Mouse (Mus musculus): ENCODE results near the gene Utp4. TPM values are rescaled to one million over a fixed set of nuclear protein-coding genes. Genes with fewer than 3 reads are reported as not detected.
"Not testable (repeated sequence)": the region's sequence is repeated elsewhere in the genome, so short reads cannot be mapped to it uniquely, and the experiment has no call there.

The Utp4 gene
- polyA plus RNA-seq, 1 experiment from 2014 or later = 44.6 TPM

- Histone ChIP-seq H3K4me1 (no peaks in the 10 kb centered on the region), H3K9me3 (no peaks in the 10 kb centered on the region), H3K9ac (no peak overlapping the region), H3K4me2 (no peak overlapping the region), H3K27ac (no peak overlapping the region), H3K27me3 (replicated peaks) (no peaks in the 10 kb centered on the region), H3K4me3 (no peak overlapping the region), H3K36me3 (replicated peaks) (peaks cover 32% of the 10 kb centered on the region)
- no peak for ATAC-seq (replicated peaks)
- WGBS = 89% methylated on average over 7 of the region's 7 CpGs
These were observed 14.9 kb downstream of the Utp4 start for GRCm38 (mm10) chr8:106908291-106908690.

GRCm38 (mm10) chr8:106913631-106914030 lies 20.2 kb downstream of the Utp4 start:
- no peak overlapping the region for H3K27ac ChIP-seq
- no peaks in the 10 kb centered on the region for H3K9me3 ChIP-seq
- H3K36me3 ChIP-seq (replicated peaks) = peaks cover 52% of the 10 kb centered on the region
- no peak overlapping the region for H3K9ac ChIP-seq
- no peak overlapping the region for H3K4me3 ChIP-seq
- no peaks in the 10 kb centered on the region for H3K4me1 ChIP-seq
- H3K4me2 ChIP-seq = no peak overlapping the region
- WGBS = 95% methylated on average over 10 of the region's 10 CpGs
- no peaks in the 10 kb centered on the region for H3K27me3 ChIP-seq (replicated peaks)
- no peak for ATAC-seq (replicated peaks)

- H3K9ac ChIP-seq = no peak overlapping the region
- no peaks in the 10 kb centered on the region for H3K4me1 ChIP-seq
- H3K4me2 ChIP-seq = no peak overlapping the region
- 93% methylated on average over 8 of the region's 8 CpGs for WGBS
- no peak overlapping the region for H3K4me3 ChIP-seq
- H3K36me3 ChIP-seq (replicated peaks) = peaks cover 53% of the 10 kb centered on the region
- no peaks in the 10 kb centered on the region for H3K27me3 ChIP-seq (replicated peaks)
- H3K9me3 ChIP-seq = no peaks in the 10 kb centered on the region
- no peak overlapping the region for H3K27ac ChIP-seq
- no peak for ATAC-seq (replicated peaks)
These were observed 26.4 kb downstream of the Utp4 start for GRCm38 (mm10) chr8:106919721-106920394.

GRCm38 (mm10) chr8:106920395-106920741 lies 26.9 kb downstream of the Utp4 start:
- H3K27me3 ChIP-seq (replicated peaks) = no peaks in the 10 kb centered on the region
- H3K36me3 ChIP-seq (replicated peaks) = peaks cover 48% of the 10 kb centered on the region
- WGBS = 94% methylated on average over 5 of the region's 5 CpGs
- H3K27ac ChIP-seq = no peak overlapping the region
- H3K4me3 ChIP-seq = no peak overlapping the region
- H3K4me2 ChIP-seq = no peak overlapping the region
- H3K9me3 ChIP-seq = no peaks in the 10 kb centered on the region
- H3K4me1 ChIP-seq = no peaks in the 10 kb centered on the region
- ATAC-seq (replicated peaks) = no peak
- H3K9ac ChIP-seq = no peak overlapping the region

GRCm38 (mm10) chr8:106924057-106924456 lies 30.6 kb downstream of the Utp4 start:
- no peak overlapping the region for H3K9ac ChIP-seq
- no peaks in the 10 kb centered on the region for H3K4me1 ChIP-seq
- H3K4me2 ChIP-seq = no peak overlapping the region
- 87% methylated on average over 4 of the region's 4 CpGs for WGBS
- H3K4me3 ChIP-seq = no peak overlapping the region
- H3K9me3 ChIP-seq = no peaks in the 10 kb centered on the region
- ATAC-seq (replicated peaks) = no peak
- H3K27ac ChIP-seq = no peak overlapping the region
- no peaks in the 10 kb centered on the region for H3K27me3 ChIP-seq (replicated peaks)
- H3K36me3 ChIP-seq (replicated peaks) = peaks cover 16% of the 10 kb centered on the region; the same call in 1 of the 2 replicates

GRCm38 (mm10) chr8:106924904-106925349 lies 31.5 kb downstream of the Utp4 start:
- Histone ChIP-seq H3K36me3 (replicated peaks) (0 out of 2 replicates have a peak, but pooled peaks cover 9% of the 10 kb centered on the region), H3K4me2 (no peak overlapping the region), H3K9ac (no peak overlapping the region), H3K4me3 (no peak overlapping the region), H3K4me1 (no peaks in the 10 kb centered on the region), H3K27ac (no peak overlapping the region), H3K9me3 (no peaks in the 10 kb centered on the region), H3K27me3 (replicated peaks) (no peaks in the 10 kb centered on the region)
- WGBS = 87% methylated on average over 8 of the region's 8 CpGs
- no peak for ATAC-seq (replicated peaks)

- H3K4me1 ChIP-seq = no peaks in the 10 kb centered on the region
- H3K36me3 ChIP-seq (replicated peaks) = 0 out of 2 replicates have a peak, but pooled peaks cover 6% of the 10 kb centered on the region
- H3K4me3 ChIP-seq = no peak overlapping the region
- H3K27ac ChIP-seq = no peak overlapping the region
- H3K27me3 ChIP-seq (replicated peaks) = no peaks in the 10 kb centered on the region
- no peak for ATAC-seq (replicated peaks)
- H3K9me3 ChIP-seq = no peaks in the 10 kb centered on the region
- H3K4me2 ChIP-seq = no peak overlapping the region
- no peak overlapping the region for H3K9ac ChIP-seq
- WGBS = 92% methylated on average over 4 of the region's 4 CpGs
These were observed 32.0 kb downstream of the Utp4 start for GRCm38 (mm10) chr8:106925446-106925845.

GRCm38 (mm10) chr8:106927247-106927646 lies 33.8 kb downstream of the Utp4 start:
- no peak overlapping the region for H3K9ac ChIP-seq
- no peak for ATAC-seq (replicated peaks)
- WGBS = 58% methylated on average over 4 of the region's 4 CpGs
- H3K4me2 ChIP-seq = no peak overlapping the region
- no peak overlapping the region for H3K4me3 ChIP-seq
- H3K4me1 ChIP-seq = peaks cover 1% of the 10 kb centered on the region
- H3K9me3 ChIP-seq = no peaks in the 10 kb centered on the region
- no peak overlapping the region for H3K27ac ChIP-seq
- 0 out of 2 replicates have a peak, but pooled peaks cover 3% of the 10 kb centered on the region for H3K36me3 ChIP-seq (replicated peaks)
- H3K27me3 ChIP-seq (replicated peaks) = peaks cover 7% of the 10 kb centered on the region; the same call in 1 of the 2 replicates

- 89% methylated on average over 11 of the region's 11 CpGs for WGBS
- not testable (repeated sequence) for H3K9ac ChIP-seq; H3K27ac ChIP-seq; H3K4me3 ChIP-seq; H3K4me1 ChIP-seq; ATAC-seq (replicated peaks); H3K36me3 ChIP-seq (replicated peaks); H3K27me3 ChIP-seq (replicated peaks); H3K9me3 ChIP-seq; H3K4me2 ChIP-seq
These were observed 34.7 kb downstream of the Utp4 start for GRCm38 (mm10) chr8:106928182-106928581.

GRCm38 (mm10) chr8:106929155-106929913 lies 35.9 kb downstream of the Utp4 start:
- Histone ChIP-seq H3K27ac (no peak overlapping the region), H3K27me3 (replicated peaks) (peaks cover 11% of the 10 kb centered on the region; the same call in 1 of the 2 replicates), H3K4me1 (peaks cover 8% of the 10 kb centered on the region), H3K4me3 (no peak overlapping the region), H3K4me2 (no peak overlapping the region), H3K9me3 (no peaks in the 10 kb centered on the region), H3K9ac (no peak overlapping the region), H3K36me3 (replicated peaks) (no peaks in the 10 kb centered on the region)
- WGBS = 71% methylated on average over 6 of the region's 6 CpGs
- ATAC-seq (replicated peaks) = no peak

- no peaks in the 10 kb centered on the region for H3K9me3 ChIP-seq
- H3K27ac ChIP-seq = no peak overlapping the region
- no peaks in the 10 kb centered on the region for H3K36me3 ChIP-seq (replicated peaks)
- H3K4me2 ChIP-seq = no peak overlapping the region
- ATAC-seq (replicated peaks) = no peak
- peaks cover 9% of the 10 kb centered on the region for H3K4me1 ChIP-seq
- no peak overlapping the region for H3K4me3 ChIP-seq
- H3K27me3 ChIP-seq (replicated peaks) = peaks cover 11% of the 10 kb centered on the region; the same call in 1 of the 2 replicates
- no peak overlapping the region for H3K9ac ChIP-seq
- WGBS = 80% methylated on average over 5 of the region's 5 CpGs
These were observed 36.5 kb downstream of the Utp4 start for GRCm38 (mm10) chr8:106929921-106930320.

GRCm38 (mm10) chr8:106932376-106933065 lies 39.1 kb downstream of the Utp4 start:
- Histone ChIP-seq H3K4me3 (peak overlapping the region; percentile 4; the same call in 1 of the 2 replicates), H3K27me3 (replicated peaks) (peaks cover 11% of the 10 kb centered on the region; the same call in 1 of the 2 replicates), H3K36me3 (replicated peaks) (no peaks in the 10 kb centered on the region), H3K4me1 (peaks cover 22% of the 10 kb centered on the region), H3K9ac (peak overlapping the region; percentile 0; the same call in 1 of the 2 replicates), H3K4me2 (peak overlapping the region; percentile 45), H3K27ac (no peak overlapping the region), H3K9me3 (no peaks in the 10 kb centered on the region)
- ATAC-seq (replicated peaks) = no peak
- WGBS = 10% methylated on average over 22 of the region's 22 CpGs

Measured in midbrain, embryonic 15.5 days (tissue).